Mouse (Mus musculus): Measurements from ENCODE around the gene Gabbr2.

Gabbr2 gene

DNA sequence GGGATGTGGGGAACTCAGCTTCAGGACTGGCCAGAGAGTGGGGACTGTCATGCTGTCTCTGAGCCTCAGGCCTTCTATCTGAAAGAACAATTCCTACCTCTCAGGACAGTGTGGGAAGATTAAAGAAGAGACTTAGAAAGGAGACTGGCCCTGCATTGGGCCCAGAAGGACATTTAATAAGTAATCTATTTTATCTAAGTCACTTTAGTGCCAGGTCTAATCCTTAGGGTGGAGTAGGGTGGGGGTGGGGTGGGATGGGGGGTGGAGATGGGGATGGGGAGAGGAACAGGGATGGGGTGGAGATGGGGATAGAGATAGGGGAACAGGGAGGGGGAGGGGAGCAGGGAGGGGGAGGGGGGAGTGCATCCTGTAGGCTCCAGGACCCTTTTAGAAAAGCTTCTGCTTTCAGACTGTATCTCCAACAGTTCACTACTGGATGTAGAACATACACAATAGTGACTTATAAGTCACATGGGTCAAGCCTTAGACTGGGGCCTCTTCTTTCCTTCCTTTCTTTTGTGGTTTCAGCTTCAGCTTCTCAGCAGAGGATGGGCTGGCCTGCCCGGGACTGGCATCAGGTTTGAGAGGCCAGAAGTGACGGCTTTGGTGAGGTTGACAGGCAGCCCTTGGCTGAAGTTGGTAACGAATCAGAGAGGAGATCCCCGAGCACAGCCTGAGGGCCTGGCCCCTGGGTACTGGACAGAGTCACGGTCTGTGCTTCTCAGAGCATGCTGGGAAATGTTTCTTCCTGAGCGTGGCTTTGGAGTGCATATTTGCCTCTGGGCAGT lies 237.1 kb downstream of the Gabbr2 start:
- DNase-seq = no peak

DNA sequence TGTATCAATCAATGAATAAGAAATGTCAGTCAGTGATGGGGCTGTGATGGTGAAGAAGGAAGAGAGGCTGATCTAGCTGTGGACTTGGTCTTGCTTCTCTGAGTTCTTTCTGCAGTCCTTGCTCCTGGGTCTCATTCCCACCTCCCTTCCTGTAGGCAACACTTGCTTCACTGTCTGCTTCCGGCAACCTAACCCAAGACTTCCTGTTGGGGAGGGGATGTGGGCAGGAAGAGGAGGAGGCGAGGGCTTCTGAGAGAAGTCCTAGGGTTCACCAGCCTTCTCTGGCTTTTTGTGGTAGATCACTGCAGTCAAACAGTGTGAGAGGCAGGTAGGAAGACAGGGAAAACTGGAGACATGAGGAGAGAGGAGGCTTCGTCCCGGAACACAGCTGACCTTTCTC lies 239.4 kb downstream of the Gabbr2 start:
- no peak for DNase-seq

DNA sequence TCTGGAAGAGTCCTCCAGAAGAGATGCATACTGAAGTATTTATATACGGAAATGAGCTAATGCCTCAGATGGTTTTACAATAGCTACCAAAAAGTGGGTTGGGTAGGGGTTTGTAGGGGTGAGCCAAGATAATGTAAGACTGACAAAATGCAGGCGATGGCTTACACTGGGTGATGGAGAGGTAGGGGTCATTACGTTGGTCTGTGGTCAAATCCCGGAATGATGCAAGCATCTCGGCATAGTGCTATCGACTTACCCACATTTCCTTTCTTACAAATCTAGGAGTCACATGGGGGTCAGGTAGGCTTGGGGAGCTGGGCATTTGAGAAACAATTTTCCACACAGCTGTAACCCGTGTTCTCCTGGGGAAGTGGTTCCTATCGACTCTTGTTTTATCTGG lies 242.7 kb downstream of the Gabbr2 start:
- DNase-seq = no peak

DNA sequence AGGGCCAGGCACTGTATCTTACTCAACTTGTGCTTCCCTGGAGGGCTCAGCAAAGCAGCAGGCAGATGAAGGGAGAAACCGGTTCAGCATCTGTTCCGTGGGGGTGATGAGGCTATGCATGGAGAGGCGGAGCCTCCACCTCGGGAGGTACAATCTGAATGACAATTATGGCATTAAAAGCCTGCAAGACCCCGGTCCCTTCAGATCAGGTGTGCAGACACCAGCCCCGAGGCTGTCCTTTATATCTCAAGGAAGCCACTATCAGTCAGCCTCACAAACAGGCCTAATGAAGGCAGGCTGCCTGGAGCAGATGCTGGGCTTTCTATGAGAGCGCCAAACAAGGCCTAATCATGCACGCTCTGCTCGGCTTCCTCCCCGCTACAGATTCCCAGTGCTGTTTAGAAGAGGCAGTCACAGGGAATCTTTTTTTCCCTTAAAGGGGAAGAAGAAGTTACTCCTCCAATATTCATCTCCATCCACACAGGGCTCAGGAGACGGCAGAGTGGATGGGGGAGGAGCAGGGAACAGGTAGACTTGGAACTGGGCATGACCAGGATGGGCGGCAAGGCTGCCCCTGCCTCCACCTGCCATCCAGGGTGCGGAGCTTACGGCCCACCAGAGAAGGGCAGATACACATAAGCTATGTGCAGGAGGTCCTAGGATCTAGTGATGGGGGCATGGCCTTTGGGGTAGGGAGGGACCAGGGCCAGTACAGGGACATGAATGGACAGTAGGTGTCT lies 244.5 kb downstream of the Gabbr2 start:
- DNase-seq = no peak

DNA sequence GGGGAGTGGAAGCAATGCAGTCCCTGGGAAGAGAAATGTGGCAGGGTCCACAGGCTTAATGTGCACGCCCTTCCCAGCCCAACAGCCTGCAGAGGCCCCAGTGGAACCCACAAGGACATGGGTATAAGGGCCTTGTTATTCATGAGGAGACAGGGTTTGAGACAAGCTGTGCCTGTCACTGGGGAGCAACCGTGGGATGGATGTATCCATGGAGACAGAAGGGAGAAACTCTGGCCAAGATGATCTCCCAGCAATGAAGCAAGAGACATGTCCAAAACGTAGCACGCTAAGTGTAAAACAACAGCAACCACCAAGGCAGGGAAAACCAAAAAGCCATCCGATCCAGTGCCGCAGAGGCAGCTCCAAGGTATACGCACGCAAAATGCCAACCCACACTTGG lies 246.1 kb downstream of the Gabbr2 start:
- no peak for DNase-seq

DNA sequence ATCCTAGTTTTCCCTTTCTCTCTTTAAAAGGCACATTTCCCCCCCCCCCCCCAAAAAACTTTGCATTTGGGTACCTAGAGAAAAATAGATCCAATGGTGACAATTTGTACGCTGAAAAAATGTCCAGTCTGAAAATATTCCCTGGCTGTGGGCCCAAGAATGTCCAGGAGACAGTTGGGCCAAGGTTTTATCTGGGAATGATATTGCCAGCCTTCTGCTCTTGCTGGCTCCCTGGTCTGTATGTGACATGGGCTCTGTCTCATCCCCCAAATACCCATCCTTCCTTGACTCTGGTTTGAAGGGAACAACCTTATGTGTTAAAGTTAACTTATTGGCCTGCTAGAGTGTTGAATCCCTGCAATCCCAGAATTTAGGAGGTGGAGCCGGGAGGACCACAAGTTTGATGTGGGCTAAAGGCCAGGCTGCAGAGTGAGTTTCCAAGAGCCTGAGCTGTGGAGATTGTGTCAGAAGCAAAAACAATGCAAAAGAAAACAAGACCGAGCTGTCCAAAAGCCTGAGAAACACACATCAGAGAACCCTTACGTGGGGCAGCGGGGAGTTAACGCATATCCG lies 247.0 kb downstream of the Gabbr2 start:
- DNase-seq = peak; percentile 73

DNA sequence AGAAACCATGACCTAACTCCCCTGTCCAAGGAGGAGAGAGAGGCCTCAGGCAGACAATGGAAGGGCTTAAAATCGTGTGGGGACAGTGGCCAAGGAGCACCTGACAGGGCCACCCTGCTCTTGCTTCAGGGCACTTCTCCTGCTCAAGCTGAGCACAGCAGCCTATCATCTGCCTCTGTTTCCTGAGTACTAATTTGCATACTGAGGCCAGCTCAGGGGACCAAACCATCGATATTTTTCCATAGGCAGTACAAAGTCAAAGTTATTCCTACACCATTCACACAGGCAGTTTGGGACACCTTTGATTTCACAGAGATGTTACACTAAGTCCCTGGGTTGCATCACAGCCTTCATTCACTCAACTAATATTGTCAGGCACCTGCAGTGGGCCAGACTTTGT lies 249.1 kb downstream of the Gabbr2 start:
- DNase-seq = no peak

DNA sequence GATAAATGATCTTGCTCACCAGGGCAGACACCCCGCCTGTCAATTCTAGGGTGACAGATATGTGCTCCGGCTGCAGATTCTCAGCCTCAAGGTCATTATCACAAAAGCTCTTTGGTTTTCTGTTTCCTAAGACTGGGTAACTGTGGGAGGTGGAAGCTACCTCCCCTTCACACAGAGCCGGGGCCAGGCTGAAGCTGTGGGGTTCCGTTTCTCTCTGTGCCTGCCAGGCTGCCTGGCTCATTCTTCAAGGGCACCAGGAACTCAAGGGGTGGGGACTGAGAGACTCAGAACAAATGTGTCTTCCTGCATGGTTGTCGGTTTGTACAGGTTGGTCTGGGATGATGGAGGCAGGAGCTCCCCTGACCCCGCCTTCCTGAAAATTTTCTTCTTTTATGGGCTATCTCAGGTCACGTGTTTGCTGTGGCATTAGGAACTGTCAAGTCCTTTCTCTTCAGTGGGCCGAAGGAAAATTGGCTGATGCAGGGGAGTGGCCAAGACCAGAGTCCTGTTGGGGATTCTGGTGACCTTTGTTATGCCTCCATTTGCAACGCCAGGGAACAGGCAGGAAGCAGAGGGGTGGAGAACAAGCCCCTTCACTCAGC lies 254.7 kb downstream of the Gabbr2 start:
- DNase-seq = peak; percentile 41

DNA sequence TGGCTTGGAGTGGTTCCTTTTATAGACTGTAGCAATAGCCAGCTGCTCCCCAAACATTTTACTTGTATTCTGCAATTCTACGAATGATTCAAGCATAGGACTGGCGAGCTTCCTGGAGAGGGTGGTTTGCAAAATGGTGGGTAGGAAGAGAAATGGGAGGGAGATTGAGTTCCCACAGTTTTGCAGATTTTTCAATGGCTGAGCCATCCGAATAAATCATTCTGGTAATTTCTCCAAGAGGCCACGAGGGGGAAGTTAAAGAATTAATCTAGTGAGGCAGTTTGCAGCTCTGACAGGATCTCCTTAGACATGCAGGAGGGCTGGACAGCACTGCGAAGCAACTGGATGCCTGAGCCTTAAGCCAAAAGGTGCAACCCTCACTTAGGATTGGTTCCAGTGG lies 256.8 kb downstream of the Gabbr2 start:
- DNase-seq = no peak

DNA sequence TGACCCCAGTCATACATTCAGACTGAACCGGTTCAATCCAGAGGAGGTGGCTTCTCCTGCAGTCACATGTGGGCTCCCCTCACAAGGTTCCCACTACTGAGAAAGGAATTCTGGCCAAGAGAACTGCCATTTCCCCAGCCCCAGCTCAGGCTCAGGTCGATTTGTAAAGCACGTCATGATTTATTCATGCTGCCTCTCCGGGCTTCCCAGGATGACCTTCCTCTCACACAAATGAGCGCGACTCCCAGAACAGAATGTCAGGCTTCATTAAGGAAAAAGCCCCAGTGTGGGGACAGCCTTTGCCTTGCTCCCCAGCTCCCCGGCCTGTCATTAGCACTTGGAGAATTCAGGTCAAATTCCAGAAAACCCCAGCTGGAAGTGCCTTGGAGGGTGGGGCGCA lies 260.1 kb downstream of the Gabbr2 start:
- DNase-seq = no peak

DNA sequence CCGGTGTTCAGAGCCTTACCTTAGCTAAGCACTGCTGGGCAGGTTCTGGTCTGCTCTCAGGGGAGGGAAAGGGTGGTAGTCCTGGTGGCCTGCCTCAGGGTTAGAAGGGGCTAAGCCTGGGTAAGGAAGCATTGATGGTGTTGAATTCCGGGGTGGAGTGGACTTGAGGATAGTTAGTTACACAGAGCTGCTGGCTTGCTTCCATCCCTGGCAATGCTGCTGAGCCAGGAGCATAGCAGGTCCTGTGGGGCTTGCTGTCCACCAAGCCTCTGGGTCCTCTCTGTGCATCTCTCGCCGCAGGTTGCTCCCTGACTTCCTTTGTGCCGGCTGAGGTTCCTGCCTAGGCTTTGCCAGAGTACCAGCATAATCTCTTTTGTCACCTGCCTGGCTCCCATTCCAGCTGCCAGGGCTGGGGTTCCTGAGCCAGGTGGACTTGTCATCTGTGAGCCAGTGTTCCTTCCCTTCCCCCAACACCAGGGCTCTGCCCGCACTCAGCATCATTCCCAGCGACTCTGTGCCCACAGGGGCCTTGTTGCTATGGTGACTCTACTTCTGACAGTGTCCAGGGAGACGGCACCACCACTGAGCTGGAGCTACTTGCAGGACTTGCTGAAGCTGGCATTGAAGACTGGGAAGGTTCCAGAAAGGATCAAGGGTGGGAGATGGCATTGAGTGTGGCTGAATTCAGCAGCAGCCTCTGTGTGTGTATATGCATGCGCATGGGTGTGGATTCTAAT lies 262.2 kb downstream of the Gabbr2 start:
- DNase-seq = no peak

DNA sequence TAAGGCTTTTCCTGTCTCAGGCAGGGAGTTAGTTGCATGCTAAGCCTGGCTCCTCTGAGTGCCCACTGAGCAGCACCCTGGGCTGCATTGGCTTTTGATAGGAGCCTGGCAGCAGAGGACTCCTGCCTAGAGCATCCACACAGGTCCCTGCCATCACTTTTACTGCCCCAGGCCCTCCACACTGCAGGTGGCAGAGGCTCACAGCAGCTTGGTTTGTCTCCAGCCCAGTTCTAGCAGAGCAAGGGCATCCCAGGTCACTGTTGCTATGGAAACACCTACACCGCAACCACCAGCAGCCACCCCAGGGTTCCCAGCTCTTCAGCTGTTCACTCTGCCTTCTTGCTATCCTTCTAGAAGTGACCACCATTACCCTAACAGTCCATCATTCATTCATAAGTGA lies 263.4 kb downstream of the Gabbr2 start:
- peak; percentile 47 for DNase-seq

DNA sequence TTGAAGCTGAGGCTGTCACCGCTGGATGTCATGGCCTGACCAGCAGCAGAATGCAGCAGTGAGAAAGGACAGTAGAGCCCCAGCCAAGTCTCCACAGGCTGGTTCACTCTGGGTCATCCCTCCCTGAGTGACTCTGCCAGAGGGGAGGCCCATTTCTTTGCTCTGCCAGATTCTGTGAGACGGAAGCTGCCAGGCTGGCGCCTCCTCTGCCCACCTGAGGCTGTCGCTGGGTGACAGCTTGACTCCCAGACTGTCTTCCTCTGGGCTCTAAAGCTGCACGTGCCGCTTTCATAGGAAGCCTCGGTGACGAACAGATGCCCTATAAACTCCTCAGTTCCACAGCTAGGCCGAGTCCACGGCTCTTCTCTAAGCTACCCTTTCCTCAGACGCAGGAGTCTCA lies 264.5 kb downstream of the Gabbr2 start:
- no peak for DNase-seq

DNA sequence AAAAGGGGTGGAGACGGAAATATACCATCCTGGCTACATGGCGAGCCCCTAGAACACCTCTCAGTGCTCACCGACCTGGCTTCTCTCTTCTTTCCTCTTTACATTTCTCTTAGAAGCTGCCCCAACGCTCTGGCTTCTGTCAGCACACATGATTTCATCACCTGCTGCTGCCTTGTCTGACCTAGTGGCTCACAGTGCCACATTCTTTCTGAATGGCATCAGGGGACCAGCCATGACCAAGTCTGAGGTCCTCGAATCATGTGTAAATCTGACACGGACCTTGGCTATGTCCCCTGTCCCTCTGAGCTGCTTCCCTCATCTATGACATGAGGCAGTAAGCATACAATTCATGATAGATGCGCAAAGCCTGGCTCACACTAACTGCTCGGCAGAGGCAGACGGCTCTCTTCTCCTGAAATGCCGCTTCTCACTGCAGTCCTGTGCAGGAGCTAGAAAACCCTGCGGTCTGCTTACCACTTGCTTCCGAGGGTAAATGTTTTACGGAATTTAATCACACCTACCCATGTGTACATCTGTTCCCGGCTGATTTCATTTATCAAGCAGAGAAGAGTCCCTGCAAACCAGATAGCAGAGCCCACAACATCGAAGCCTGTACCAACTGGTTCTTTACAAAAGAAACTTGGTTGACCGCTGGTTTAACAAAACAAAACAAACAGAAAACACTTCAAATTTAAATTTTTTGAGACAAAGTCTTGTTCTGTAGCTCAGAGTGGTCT lies 270.7 kb downstream of the Gabbr2 start:
- DNase-seq = no peak

DNA sequence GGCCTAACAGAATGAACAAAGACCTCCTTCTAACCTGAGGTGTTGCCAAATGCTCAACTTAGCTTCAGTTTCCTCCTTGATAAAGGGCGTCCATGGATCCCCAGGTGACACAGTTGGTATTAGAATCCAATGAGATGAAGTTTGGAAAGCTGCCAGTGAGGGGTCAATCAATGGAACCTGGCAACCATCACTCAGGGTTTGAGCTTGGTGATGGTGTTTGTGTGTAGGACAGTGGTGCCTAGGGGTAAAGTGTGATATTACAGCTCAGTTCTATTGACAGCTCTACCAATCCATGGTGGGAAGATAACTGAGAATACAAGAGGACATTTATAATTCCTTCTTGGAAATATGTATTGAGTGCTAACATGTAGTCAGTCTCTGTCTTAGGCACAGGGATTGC lies 271.6 kb downstream of the Gabbr2 start:
- no peak for DNase-seq

DNA sequence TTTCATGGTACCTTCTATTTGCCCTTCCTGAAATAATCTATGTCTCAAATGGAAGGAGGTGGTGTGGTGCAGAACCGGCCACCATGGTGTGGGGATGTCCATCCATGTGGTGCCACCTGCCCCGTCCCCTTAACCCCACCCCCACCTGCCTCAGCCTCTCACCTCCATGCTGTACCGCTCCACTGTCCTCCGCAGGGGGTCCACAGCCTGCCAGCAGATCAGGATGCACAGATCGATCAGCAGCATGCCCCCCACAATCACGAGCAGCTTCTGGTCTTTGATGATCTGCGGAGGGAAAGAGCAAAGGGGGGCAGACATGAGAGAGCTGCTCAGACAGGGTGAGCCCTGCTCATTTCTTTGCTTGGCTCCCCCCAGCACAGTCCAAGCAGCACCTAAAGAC lies 273.0 kb downstream of the Gabbr2 start:
- DNase-seq = no peak

DNA sequence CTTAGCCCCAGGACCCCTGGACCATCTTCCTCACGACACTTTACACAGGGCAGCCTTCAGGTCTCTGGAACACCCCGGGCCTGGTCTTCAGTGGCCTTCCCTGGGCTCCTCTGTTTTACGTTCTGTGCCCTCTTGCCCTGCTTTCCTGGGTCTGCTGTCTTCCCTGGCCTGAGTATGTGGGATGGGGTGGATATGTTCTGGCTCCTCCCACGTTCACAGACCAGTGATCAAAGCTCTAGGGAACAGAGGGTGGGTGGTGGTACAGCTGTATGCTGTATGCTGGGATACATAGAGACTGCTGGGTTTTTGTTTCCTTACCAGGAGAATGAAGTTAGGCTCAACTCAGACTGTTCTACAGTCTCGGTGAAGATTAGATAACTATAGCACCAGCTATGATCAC lies 274.5 kb downstream of the Gabbr2 start:
- DNase-seq = no peak

DNA sequence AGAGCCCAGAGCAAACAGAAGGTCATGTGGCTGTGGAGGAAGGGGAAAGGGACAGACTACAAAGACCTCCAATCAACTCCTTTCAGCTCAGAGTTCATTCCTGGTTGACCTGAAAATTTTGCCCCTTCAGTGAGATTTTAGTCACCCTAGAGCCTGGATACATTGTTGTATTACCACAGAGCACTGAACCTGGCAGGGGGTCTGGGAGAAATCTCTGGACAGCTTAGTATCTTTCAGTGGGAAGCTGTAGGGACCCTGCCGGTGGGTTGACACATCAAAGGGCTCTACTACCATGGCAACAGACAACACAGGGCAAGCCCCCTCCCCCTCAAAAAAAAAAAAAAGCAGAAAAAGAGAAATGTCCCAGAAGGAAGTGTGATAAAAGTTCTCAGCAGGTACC lies 275.3 kb downstream of the Gabbr2 start:
- no peak for DNase-seq

DNA sequence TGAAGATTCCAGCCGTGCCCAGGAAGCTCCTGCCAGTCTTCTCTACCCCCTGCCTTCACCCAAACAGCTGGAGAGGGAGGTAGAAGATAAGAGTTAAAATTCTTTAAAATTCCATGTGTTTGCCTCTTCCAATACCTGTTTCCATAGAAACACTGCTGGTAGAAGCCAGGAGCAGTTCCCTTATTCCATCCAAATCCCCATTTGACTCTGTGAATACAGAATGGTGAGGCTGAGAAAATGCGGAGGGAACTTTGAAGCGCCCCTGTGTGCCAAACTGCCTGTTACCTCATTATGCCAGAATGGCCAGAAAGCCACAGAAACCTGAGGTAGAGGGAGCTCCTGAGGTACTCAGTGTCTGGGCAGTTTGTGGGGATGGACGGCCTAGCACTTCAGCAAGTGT lies 281.1 kb downstream of the Gabbr2 start:
- DNase-seq = no peak

DNA sequence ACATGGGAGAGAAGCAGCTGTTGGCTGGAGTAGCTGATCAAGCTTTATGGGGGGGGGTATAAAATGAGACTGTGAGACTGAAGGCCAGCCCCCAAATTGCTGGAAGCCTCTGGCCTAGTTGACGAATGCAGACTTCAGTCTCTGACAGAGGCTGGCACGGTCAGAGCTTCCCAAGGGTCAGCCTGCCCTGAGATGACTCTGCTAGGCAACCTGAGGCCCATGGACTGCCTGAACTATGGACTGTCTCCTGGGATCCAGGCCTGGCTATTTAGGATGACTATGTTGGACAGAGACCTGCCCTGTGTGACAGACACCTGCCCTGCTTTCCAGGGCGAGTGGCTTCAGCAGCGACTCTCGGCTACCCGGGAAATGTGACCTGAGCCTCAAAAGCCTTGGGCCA lies 281.7 kb downstream of the Gabbr2 start:
- DNase-seq = no peak

DNA sequence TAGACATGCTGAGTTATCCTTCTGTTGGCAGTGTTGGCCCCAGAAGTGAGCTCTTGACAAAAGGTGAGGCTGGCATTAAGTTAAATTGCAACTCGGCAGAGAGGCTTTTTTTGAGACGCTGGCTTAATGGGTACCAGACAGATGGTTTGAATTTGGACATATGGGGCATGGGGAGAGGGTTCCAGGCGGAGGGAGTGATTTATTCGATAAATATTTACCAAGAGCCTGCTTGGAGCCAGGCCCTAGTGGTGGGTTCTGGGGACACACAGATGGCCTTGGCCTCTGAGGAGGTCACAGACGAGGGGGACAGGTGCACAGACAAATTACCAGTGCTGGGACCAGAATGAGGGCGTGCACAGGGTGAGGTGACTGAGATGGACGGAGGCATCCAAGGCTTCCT lies 282.2 kb downstream of the Gabbr2 start:
- peak; percentile 84 for DNase-seq

DNA sequence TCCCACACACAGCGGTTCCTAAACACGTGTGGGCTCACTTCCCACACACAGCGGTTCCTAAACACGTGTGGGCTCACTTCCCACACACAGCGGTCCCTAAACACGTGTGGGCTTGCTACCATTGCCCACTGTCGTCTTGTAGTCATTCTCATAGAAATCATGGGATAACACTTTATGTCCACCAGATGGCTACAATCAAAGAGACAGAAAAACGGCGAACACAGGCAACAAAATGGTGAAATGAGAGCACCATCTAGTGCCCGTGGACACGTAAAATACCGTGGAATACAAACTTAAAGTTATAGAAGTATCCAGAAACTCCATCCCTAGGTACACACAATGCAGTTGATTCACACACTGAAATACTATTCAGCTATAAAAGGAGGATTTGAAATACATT lies 285.9 kb downstream of the Gabbr2 start:
- no peak for DNase-seq

Measured in cerebellum, adult 8-10 months (tissue).